Mouse (Mus musculus) limb, embryonic 11.5 days (tissue): ENCODE measurements around the gene Rabgap1l. TPM values are rescaled to one million over a fixed set of nuclear protein-coding genes. Genes with fewer than 3 reads are reported as not detected.

Experiments
- ATAC-seq: fragments of 200-750 bp; cut with Nextera tagmentation; 2 replicates; pipeline ENCODE4 v1.8.0; 2017; ENCODE audit warnings: low read depth; ENCODE audit not compliant: insufficient number of reproducible peaks, low FRiP score, low TSS enrichment
- DNase-seq: peaks from one replicate; pipeline ENCODE4 v3.0.0-alpha.2; 2015; ENCODE audit warnings: low spot score
- H3K27ac ChIP-seq: fragments of 300-500 bp; sonication (generic); replicated peaks from 2 replicates; pipeline ENCODE4 v1.5.1; 2014; ENCODE audit warnings: low read depth, mild to moderate bottlenecking, low read length
- H3K27me3 ChIP-seq: fragments of 300-500 bp; sonication (generic); 2 replicates; pipeline ENCODE4 v1.6.1; 2014; ENCODE audit warnings: mild to moderate bottlenecking, low read length, mixed read lengths; ENCODE audit not compliant: control insufficient read depth, insufficient read depth
- H3K36me3 ChIP-seq: fragments of 300-500 bp; sonication (generic); 2 replicates; pipeline ENCODE4 v1.6.1; 2014; ENCODE audit warnings: mild to moderate bottlenecking, low read length, moderate library complexity, mixed read lengths; ENCODE audit not compliant: control insufficient read depth, insufficient read depth
- H3K4me1 ChIP-seq: fragments of 300-500 bp; sonication (generic); 2 replicates; pipeline ENCODE4 v1.6.1; 2014; ENCODE audit warnings: low read length, mixed read lengths; ENCODE audit not compliant: control insufficient read depth, insufficient read depth
- H3K4me2 ChIP-seq: fragments of 300-500 bp; sonication (generic); 2 replicates; pipeline ENCODE4 v1.6.1; 2014; ENCODE audit warnings: low read depth, mild to moderate bottlenecking, moderate library complexity; ENCODE audit not compliant: severe bottlenecking
- H3K4me3 ChIP-seq: fragments of 300-500 bp; sonication (generic); 2 replicates; pipeline ENCODE4 v1.5.1; 2014; ENCODE audit warnings: low read depth, low read length
- H3K9ac ChIP-seq: fragments of 300-500 bp; sonication (generic); 2 replicates; pipeline ENCODE4 v1.6.1; 2014; ENCODE audit warnings: mild to moderate bottlenecking, low read length
- H3K9me3 ChIP-seq: fragments of 300-500 bp; sonication (generic); 2 replicates; pipeline ENCODE4 v1.6.1; 2016; ENCODE audit warnings: low read length; ENCODE audit not compliant: control insufficient read depth
- WGBS: fragments of 180-500 bp; shearing (Covaris S2); extraction: QIAGEN DNeasy Blood & Tissue Kit; methylation state at CpG from one replicate; pipeline ENCODE4 v1.1.7; 2014; 5-methylcytosine and 5-hydroxymethylcytosine counted together
- microRNA counts: library from miRNA; unstranded; fragments of <30 nt; microRNA quantifications from one replicate; lab custom pipeline; 2016
- microRNA-seq: library from miRNA; unstranded; fragments of <30 nt; microRNA quantifications from one replicate; pipeline ENCODE4, GENCODE M21; 2016
- polyA plus RNA-seq: library from polyadenylated mRNA; unstranded; fragments of >200 nt; fragmentation: Nextera tagmentation; extraction: Ambion mirVana; gene quantifications from 2 replicates; pipeline ENCODE4 v1.2.1, GENCODE M21; 2014

Gene Rabgap1l
- polyA plus RNA-seq, 1 experiment from 2014 or later = 14.3 TPM

- WGBS = 8% methylated on average over 31 of the region's 31 CpGs
- peak; percentile 100 for ATAC-seq
- Histone ChIP-seq H3K36me3 (no peaks in the 10 kb centered on the region), H3K27me3 (no peaks in the 10 kb centered on the region), H3K27ac (peak within 1 kb of the TSS; percentile 55; the same call in 1 of the 2 replicates), H3K4me2 (peak within 1 kb of the TSS; percentile 71), H3K9me3 (no peaks in the 10 kb centered on the region), H3K4me3 (peak within 1 kb of the TSS; percentile 90), H3K4me1 (no peaks in the 10 kb centered on the region), H3K9ac (peak within 1 kb of the TSS; percentile 85)
- peak; percentile 95 for DNase-seq
Observed at GRCm38 (mm10) chr1:160194529-160195336, 598.3 kb downstream of the Rabgap1l start, which contains the start of gene Mrps14. Gene Mrps14, plus strand, starts transcription at chr1:160195215.

- ATAC-seq = no peak
- no peak overlapping the region for H3K4me2 ChIP-seq
- 19% methylated on average over 5 of the region's 5 CpGs for WGBS
- H3K27ac ChIP-seq = no peak overlapping the region
- H3K4me1 ChIP-seq = no peaks in the 10 kb centered on the region
- H3K4me3 ChIP-seq = no peak overlapping the region
- peak; percentile 73 for DNase-seq
- H3K36me3 ChIP-seq = no peaks in the 10 kb centered on the region
- H3K27me3 ChIP-seq = no peaks in the 10 kb centered on the region
- no peak overlapping the region for H3K9ac ChIP-seq
- H3K9me3 ChIP-seq = no peaks in the 10 kb centered on the region
Observed at GRCm38 (mm10) chr1:160184506-160184905, 608.5 kb downstream of the Rabgap1l start.

DNA sequence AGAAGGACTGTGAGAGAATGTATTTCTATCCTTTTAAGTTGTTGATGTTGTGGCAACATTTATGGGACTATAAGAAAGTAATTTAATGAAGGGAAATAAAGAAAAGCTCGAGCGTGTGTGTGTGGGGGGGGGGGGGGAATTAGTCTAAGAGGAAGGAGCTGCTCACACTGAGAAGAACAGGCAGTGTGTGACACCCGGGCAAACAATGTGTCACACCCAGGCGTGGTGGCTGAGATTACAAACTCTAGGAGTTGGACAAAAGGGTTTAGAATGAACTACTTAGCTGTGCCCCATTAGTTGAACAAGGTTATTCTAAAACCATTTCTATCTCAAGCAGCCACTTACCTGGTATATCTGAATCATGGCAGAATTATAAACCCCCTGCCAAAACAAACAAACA, 611.8 kb downstream of the Rabgap1l start:
- H3K27ac ChIP-seq = no peak overlapping the region
- DNase-seq = no peak
- H3K9ac ChIP-seq = no peak overlapping the region
- no peaks in the 10 kb centered on the region for H3K9me3 ChIP-seq
- H3K27me3 ChIP-seq = no peaks in the 10 kb centered on the region
- no peak overlapping the region for H3K4me2 ChIP-seq
- no peak overlapping the region for H3K4me3 ChIP-seq
- no peaks in the 10 kb centered on the region for H3K36me3 ChIP-seq
- 50% methylated on average over 4 of the region's 4 CpGs for WGBS
- ATAC-seq = no peak
- H3K4me1 ChIP-seq = no peaks in the 10 kb centered on the region

DNA sequence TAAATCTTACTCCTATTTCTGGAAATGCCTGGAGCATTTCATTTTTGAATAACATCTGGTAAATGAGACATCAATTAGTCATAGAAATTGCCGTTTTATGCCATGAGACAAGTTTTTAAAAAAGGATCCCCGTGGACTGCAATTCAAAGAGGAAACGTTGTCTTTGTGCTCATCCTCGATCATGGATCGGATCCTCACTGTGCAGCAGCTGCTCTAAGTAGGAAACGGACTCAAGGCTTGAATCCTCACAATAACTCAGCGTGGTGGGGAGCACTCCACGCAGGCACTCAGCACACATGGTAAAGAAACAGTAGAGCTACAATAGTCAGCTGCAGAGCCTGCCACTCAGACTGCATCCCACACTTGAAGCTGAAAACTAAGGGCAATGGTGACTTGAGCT, 616.1 kb downstream of the Rabgap1l start:
- WGBS = 87% methylated on average over 8 of the region's 8 CpGs
- Histone ChIP-seq H3K4me1 (no peaks in the 10 kb centered on the region), H3K9me3 (no peaks in the 10 kb centered on the region), H3K4me3 (no peak overlapping the region), H3K36me3 (no peaks in the 10 kb centered on the region), H3K27me3 (no peaks in the 10 kb centered on the region), H3K27ac (no peak overlapping the region), H3K4me2 (no peak overlapping the region), H3K9ac (no peak overlapping the region)
- ATAC-seq (no peak), DNase-seq (no peak)

MicroRNA genes within 50 kb of the gene (microRNA counts, 519-probe panel; counts per million panel counts)
- not detected for microRNA mmu-miR-1927 (lab: Ali Mortazavi, UCI)

Small RNAs within 50 kb of the gene (microRNA-seq; reads per million reads assigned to microRNA genes)
- gene Mir1927 = 1.5 reads per million

Other genes starting within 250 kb of the Rabgap1l start
- 8.4 and 9.5 TPM in 2 replicates for gene Rc3h1, start 113.2 kb upstream of the Rabgap1l start, polyA plus RNA-seq
- gene Serpinc1, start 185.4 kb upstream of the Rabgap1l start, polyA plus RNA-seq = 1.4 and 2.0 TPM in 2 replicates
- gene Zbtb37, start 241.6 kb upstream of the Rabgap1l start, polyA plus RNA-seq = 9.3 and 11.5 TPM in 2 replicates